Mouse (Mus musculus) CD8-positive naive resting alpha-beta T cell, adult 2 months (primary cell): ENCODE measurements around the gene Yy2.
A peak's percentile ranks its signal among the peaks of the same experiment; 100 is the strongest.

Experiments used
- DNase-seq, 2 experiments: peaks; one replicate each; pipeline ENCODE4 v3.0.0; 2022; ENCODE audit warnings: low read depth in 2 of 2, low spot score in 2 of 2

Yy2 gene

DNA sequence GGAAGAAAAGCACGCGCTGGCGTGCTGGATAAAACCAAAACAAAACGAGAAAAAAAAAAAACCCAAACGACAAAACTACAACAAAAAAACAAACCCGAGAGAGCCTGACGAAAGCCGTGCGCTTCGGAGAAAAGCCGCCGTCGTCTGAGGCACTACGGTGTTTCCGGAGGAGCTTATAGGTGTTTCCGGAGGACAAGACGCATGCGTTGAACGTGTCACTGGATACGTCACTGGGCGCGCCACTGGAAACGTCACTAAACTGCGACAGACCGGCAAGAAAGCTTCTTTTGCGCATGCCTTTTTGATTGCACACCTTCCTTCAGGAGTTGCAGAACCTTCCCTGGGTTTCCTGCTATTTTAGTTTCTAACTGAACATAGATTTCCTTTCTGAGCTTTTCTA lies at the start of gene Yy2:
Yy2 (minus strand) TSS at position 146 of the 400 bp plus-strand sequence.
- no peak for DNase-seq

DNA sequence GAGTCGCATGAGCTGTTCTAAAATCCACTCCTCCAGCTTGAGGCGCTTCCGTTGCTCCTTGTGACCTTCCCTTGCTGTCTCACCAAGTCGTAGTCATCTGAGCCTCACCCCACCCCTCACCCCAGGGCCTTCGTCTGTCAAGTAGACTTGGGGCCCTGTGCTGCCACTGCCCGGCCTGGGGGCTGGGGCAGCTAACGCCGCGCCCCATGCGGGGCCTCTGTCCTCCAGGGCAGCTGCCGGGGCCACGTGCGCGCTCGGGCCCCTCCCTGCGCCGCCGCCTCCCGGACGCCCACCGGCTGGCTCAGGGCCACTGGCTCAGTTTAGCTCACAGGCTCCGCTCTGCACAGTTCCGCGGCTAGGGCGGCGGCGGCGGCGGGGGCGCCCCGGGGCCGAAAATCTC lies 44.1 kb upstream of the Yy2 start:
- DNase-seq, result no peak

DNA sequence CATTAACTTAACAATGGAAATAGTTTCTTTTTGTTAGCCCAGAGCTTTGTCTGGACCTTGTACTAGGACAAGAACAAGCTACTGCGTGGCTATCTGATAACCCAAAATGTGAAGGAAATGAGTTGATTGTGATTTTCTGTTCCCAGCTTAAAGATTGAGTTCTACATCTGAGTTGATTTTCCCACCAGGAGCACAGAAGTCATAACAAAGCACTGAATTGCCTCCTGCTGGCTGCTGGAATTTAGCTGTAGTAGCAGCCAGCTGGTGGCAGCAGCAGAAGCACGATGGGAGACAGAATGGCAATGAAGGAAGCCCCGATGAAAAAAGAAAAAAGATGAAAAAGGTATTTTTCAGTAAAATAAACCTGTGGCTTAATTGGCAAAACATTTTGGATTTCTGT lies 32.7 kb upstream of the Yy2 start:
- DNase-seq, result no peak

DNA sequence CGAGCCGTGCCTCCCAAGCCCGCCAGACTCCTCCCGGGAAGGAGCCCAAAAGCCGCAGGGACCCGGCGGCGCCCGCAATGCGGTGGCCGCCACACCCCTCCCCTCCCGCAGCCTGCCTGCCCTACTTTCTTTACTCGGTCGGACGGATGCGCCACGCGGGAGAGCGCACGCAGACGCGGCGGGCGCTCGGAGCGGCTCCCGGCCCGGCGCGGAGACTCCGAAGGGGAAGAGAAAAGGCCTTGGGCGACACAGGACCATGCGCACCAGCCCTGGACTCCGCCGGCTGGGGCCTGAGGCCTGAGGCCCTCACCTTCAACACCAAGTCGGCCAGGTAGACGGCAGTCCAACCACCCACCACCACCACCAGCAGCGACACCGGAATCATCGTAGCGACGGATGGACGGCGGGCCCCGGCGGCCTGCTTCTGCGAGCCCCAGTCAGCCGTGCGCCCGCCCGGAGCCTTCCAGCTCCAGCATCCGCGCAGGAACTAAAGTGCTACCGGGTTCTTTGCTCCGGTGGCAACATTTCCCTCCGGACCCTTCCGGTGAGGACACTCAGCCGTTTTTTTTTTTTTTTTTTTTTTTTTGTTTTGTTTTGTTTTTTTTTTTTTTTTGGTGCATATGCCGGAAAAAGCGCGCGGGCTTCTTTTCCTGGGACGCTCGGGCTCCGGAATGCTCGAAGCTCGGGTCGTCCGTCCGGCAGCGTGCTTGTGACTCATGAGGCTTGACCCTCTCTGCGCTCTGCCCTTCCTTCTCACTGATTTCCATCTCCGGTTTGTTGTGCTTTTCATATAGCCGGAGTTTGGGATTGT lies 29.6 kb upstream of the Yy2 start, which contains the start of gene Mbtps2:
Mbtps2 (minus strand) TSS at position 530 of the 811 bp plus-strand sequence.
- peak; percentile 53 to 56 for DNase-seq

DNA sequence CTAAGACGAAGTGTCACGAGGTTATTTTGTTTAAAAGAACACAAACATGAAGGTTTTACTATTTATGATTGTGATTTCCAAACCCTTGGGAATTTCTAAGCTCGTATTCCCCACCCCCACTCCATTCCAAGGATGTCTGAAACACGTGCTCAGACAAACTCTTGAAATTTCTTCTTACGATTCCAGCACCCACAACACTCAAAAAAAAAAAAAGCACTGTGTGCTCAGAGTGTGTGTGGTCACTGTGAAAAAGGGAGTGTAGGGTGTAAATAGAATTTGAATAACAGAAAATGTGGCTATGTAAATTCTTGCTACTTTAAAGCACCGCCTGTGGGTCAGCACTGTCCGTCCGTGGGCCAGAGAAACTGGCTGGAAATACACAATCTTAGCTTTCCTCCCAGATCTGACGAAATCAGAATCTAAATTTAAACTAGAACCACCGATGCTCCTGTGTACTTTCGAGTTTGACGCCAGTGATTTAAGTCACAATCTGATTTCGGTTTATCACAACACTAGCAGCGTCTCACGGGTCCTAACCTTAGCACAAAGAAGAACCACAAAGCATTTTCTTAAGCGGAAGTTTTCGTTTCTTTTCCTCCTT lies 28.9 kb upstream of the Yy2 start:
- peak in 1 of 2 experiments; percentile 3 for DNase-seq

DNA sequence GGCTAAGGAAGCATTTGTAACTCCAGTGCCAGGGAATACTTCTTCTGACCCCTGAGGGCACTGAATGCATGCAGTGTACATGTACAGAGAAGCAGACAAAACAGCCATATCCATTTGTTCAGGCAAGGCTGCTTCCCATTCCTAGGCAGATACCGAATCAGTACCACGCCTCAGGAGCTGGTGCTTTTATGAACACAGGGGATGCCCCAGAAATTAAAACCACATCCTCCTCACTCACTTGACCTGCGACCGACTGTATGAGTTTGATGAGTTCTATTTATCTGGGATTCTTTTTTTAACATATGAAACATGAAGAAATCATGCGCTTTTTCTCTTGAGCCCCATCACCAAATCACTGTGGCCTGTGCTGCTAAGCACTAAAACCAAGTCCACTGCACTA lies 28.0 kb upstream of the Yy2 start:
- DNase-seq, result no peak

DNA sequence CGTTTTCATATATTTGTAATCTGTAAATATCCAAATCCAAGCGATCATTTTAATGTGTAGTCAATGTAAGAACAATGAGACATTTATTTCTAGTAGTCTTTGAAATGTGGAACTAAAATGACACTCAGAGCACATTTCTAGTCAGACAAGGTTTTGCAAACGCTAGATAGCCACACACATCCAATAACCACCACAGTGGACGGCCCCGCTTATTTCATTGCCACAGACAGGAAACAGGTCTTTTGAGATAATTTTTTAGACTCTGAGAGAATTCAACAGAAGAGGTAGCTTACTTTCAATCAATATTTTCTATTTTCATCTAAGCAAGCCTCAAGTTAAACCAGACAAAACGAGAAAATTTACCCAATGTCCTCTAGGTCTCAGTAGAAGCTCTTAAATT lies 27.1 kb upstream of the Yy2 start:
- DNase-seq, result no peak

- no peak for DNase-seq
These were observed 25.8 kb upstream of the Yy2 start for GRCm38 (mm10) chrX:157594606-157595005.

GRCm38 (mm10) chrX:157587001-157587400 lies 18.2 kb upstream of the Yy2 start:
- no peak for DNase-seq

- no peak for DNase-seq
These were observed 17.6 kb upstream of the Yy2 start for GRCm38 (mm10) chrX:157586397-157586796.

DNA sequence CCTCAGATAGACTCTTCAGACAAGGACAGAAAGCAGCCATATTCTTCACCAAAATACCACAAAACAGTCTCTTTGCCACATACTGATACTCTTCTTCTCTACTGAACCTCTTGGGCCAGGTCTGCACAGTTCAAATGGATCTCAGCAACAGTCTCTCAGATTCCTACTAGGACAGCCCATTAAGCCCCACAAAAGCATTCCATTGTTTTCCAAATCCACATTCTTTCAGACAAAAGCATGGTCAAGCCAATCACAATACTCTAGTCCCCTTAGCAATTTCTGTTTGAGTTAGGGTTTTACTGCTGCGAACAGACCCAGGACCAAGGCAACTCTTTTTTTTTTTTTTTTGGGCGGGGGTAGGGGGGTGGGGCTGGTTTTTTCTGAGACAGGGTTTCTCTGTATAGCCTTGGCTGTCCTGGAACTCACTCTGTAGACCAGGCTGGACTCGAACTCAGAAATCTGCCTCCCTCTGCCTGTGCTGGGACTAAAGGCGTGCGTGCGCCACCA lies 10.4 kb upstream of the Yy2 start:
- no peak for DNase-seq

DNA sequence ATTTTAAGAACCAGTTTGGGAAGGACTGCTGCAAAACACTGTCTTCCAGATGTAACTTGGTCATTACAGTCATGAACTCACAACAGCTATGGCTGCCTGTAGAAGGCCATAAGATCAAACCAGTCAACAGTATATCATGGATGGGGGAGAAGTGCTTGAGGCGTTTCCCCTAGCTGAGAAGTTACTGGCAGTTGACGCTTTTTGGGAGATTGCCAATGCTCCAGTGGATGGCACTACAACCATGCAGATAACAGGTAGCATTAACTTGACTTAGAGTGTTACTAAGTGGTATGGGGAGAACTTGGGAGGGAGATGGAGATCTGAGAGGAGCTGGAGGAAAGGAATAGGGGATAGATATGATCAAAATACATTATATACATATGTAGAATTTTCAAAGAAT lies 5.9 kb upstream of the Yy2 start:
- DNase-seq, result no peak

- DNase-seq, result peak in 1 of 2 experiments; percentile 16
These were observed 5.0 kb downstream of the Yy2 start for GRCm38 (mm10) chrX:157563794-157564193.

- DNase-seq, result no peak
These were observed 21.7 kb downstream of the Yy2 start for GRCm38 (mm10) chrX:157547082-157547481.
